Mouse (Mus musculus): ENCODE data around the gene Ccr9. TPM values are rescaled to one million over a fixed set of nuclear protein-coding genes. Genes with fewer than 3 reads are reported as not detected.

The Ccr9 gene
- polyA plus RNA-seq, 1 experiment = 608 TPM

DNA sequence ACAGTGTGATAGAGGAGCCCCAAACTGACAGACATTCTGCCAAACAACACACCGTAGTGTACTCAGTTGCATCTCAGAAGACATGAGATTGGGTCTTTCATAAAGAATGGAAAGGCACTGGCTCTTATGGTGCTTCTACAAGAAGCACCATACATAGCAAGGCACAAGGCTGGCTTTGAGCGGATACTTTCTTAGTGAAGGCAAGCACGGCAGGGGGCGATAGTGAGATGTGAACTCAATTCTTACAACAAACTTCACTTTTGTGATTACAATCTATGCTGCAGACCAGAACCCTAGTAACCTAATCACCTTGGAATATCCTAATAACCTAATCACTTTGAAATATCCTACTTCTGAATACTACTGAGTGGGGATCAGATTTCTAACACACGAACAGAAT lies 12.6 kb upstream of the Ccr9 start:
- 44% methylated on average over 5 of the region's 5 CpGs for WGBS
- no peak for TF ChIP-seq CTCF (IDR thresholded peaks at IDR 0.05; ENCODE audit: borderline replicate concordance, control insufficient read depth, extremely low read depth, insufficient read depth, low read length, poor library complexity)
- TF ChIP-seq POLR2A (IDR thresholded peaks at IDR 0.05; ENCODE audit: control insufficient read depth, extremely low read depth, insufficient read depth, low read length, poor library complexity) = no peak
- Histone ChIP-seq H3K4me3 (ENCODE audit: control insufficient read depth, insufficient read depth, low read length) (no peak overlapping the region), H3K27me3 (ENCODE audit: control insufficient read depth, insufficient read depth, low read length) (no peaks in the 10 kb centered on the region), H3K27ac (ENCODE audit: control insufficient read depth, insufficient read depth, low read length) (no peak overlapping the region), H3K4me1 (replicated peaks; ENCODE audit: control insufficient read depth, insufficient read depth, low read length) (no peaks in the 10 kb centered on the region; the same call in 1 of the 2 replicates), H3K36me3 (ENCODE audit: control insufficient read depth, insufficient read depth, low read length) (no peaks in the 10 kb centered on the region)
- DNase-seq = peak; percentile 74

GRCm38 (mm10) chr9:123679198-123679597 lies 959 bp downstream of the Ccr9 start:
- peaks cover 9% of the 10 kb centered on the region for H3K4me1 ChIP-seq (replicated peaks; ENCODE audit: control insufficient read depth, insufficient read depth, low read length)
- WGBS = 56% methylated on average over 2 of the region's 2 CpGs
- TF ChIP-seq POLR2A (IDR thresholded peaks at IDR 0.05; ENCODE audit: control insufficient read depth, extremely low read depth, insufficient read depth, low read length, poor library complexity) = no peak
- no peak for TF ChIP-seq CTCF (IDR thresholded peaks at IDR 0.05; ENCODE audit: borderline replicate concordance, control insufficient read depth, extremely low read depth, insufficient read depth, low read length, poor library complexity)
- no peak for DNase-seq
- H3K27ac ChIP-seq (ENCODE audit: control insufficient read depth, insufficient read depth, low read length) = no peak overlapping the region
- H3K4me3 ChIP-seq (ENCODE audit: control insufficient read depth, insufficient read depth, low read length) = no peak overlapping the region
- no peaks in the 10 kb centered on the region for H3K36me3 ChIP-seq (ENCODE audit: control insufficient read depth, insufficient read depth, low read length)
- H3K27me3 ChIP-seq (ENCODE audit: control insufficient read depth, insufficient read depth, low read length) = peaks cover 14% of the 10 kb centered on the region

GRCm38 (mm10) chr9:123683704-123684103 lies 5.5 kb downstream of the Ccr9 start:
- 15% methylated on average over 3 of the region's 3 CpGs for WGBS
- Histone ChIP-seq H3K27ac (ENCODE audit: control insufficient read depth, insufficient read depth, low read length) (no peak overlapping the region), H3K4me3 (ENCODE audit: control insufficient read depth, insufficient read depth, low read length) (no peak overlapping the region), H3K36me3 (ENCODE audit: control insufficient read depth, insufficient read depth, low read length) (no peaks in the 10 kb centered on the region), H3K27me3 (ENCODE audit: control insufficient read depth, insufficient read depth, low read length) (peaks cover 6% of the 10 kb centered on the region; the same call in 1 of the 2 replicates), H3K4me1 (replicated peaks; ENCODE audit: control insufficient read depth, insufficient read depth, low read length) (peaks cover 2% of the 10 kb centered on the region)
- no peak for DNase-seq
- TF ChIP-seq POLR2A (IDR thresholded peaks at IDR 0.05; ENCODE audit: control insufficient read depth, extremely low read depth, insufficient read depth, low read length, poor library complexity) (no peak), CTCF (IDR thresholded peaks at IDR 0.05; ENCODE audit: borderline replicate concordance, control insufficient read depth, extremely low read depth, insufficient read depth, low read length, poor library complexity) (no peak)

- Histone ChIP-seq H3K4me1 (replicated peaks; ENCODE audit: control insufficient read depth, insufficient read depth, low read length) (no peaks in the 10 kb centered on the region), H3K36me3 (ENCODE audit: control insufficient read depth, insufficient read depth, low read length) (peaks cover 2% of the 10 kb centered on the region; the same call in 1 of the 2 replicates), H3K27me3 (ENCODE audit: control insufficient read depth, insufficient read depth, low read length) (no peaks in the 10 kb centered on the region), H3K4me3 (ENCODE audit: control insufficient read depth, insufficient read depth, low read length) (no peak overlapping the region), H3K27ac (ENCODE audit: control insufficient read depth, insufficient read depth, low read length) (no peak overlapping the region)
- TF ChIP-seq POLR2A (IDR thresholded peaks at IDR 0.05; ENCODE audit: control insufficient read depth, extremely low read depth, insufficient read depth, low read length, poor library complexity) (no peak), CTCF (IDR thresholded peaks at IDR 0.05; ENCODE audit: borderline replicate concordance, control insufficient read depth, extremely low read depth, insufficient read depth, low read length, poor library complexity) (no peak)
- WGBS = 96% methylated on average over 5 of the region's 5 CpGs
- DNase-seq = no peak
These were observed 8.0 kb downstream of the Ccr9 start for GRCm38 (mm10) chr9:123686206-123686605.

DNA sequence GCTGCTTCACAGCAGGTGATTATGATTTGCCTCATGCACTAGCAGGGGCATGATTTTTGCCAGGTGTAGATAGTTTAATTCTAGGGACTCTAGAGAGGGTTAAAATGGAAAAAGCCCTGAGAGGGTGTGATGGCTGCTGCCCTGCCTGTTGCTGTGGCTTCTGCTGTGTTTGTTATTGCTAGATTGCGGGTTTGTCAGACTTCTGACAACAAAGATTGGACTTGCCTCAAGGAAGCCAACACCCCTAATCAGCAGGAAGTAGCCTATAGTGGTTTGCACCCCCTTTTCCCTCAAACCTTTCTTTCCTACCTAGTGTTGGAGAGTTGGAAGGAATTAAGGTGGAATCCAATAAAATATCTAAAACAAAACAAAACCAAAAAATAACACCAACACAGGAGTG lies 10.0 kb downstream of the Ccr9 start:
- H3K36me3 ChIP-seq (ENCODE audit: control insufficient read depth, insufficient read depth, low read length) = peaks cover 9% of the 10 kb centered on the region; the same call in 1 of the 2 replicates
- no peaks in the 10 kb centered on the region for H3K4me1 ChIP-seq (replicated peaks; ENCODE audit: control insufficient read depth, insufficient read depth, low read length)
- H3K27me3 ChIP-seq (ENCODE audit: control insufficient read depth, insufficient read depth, low read length) = no peaks in the 10 kb centered on the region
- TF ChIP-seq CTCF (IDR thresholded peaks at IDR 0.05; ENCODE audit: borderline replicate concordance, control insufficient read depth, extremely low read depth, insufficient read depth, low read length, poor library complexity) = no peak
- no peak overlapping the region for H3K27ac ChIP-seq (ENCODE audit: control insufficient read depth, insufficient read depth, low read length)
- 84% methylated on average over 1 of the region's 1 CpGs for WGBS
- no peak overlapping the region for H3K4me3 ChIP-seq (ENCODE audit: control insufficient read depth, insufficient read depth, low read length)
- DNase-seq = no peak

- Histone ChIP-seq H3K27ac (ENCODE audit: control insufficient read depth, insufficient read depth, low read length) (no peak overlapping the region), H3K4me1 (replicated peaks; ENCODE audit: control insufficient read depth, insufficient read depth, low read length) (no peaks in the 10 kb centered on the region), H3K36me3 (ENCODE audit: control insufficient read depth, insufficient read depth, low read length) (peaks cover 26% of the 10 kb centered on the region), H3K27me3 (ENCODE audit: control insufficient read depth, insufficient read depth, low read length) (no peaks in the 10 kb centered on the region), H3K4me3 (ENCODE audit: control insufficient read depth, insufficient read depth, low read length) (no peak overlapping the region)
- WGBS = 90% methylated on average over 3 of the region's 3 CpGs
- TF ChIP-seq POLR2A (IDR thresholded peaks at IDR 0.05; ENCODE audit: control insufficient read depth, extremely low read depth, insufficient read depth, low read length, poor library complexity) (no peak), CTCF (IDR thresholded peaks at IDR 0.05; ENCODE audit: borderline replicate concordance, control insufficient read depth, extremely low read depth, insufficient read depth, low read length, poor library complexity) (no peak)
- DNase-seq = no peak
These were observed 17.5 kb downstream of the Ccr9 start for GRCm38 (mm10) chr9:123695634-123696302.

DNA sequence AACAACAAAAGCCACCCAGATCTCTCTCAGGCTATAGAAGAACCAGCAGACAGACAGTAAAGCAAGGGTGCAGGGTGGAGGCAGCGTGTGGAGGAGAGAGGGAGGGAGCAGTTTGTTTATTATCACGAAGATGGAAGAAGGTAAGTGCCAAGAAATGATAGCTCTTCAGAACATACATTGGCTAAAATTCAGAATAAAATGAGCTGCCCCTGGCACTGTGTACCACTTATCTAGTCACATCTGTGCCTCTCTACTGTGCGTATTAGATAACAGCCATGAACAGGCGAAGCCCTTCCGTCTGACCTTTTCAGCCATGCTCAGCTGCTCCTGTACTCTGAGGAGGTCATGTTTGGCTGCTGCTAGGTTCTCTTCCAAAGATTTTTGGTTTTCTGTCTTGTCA lies 23.6 kb downstream of the Ccr9 start:
- no peak overlapping the region for H3K27ac ChIP-seq (ENCODE audit: control insufficient read depth, insufficient read depth, low read length)
- no peaks in the 10 kb centered on the region for H3K4me1 ChIP-seq (replicated peaks; ENCODE audit: control insufficient read depth, insufficient read depth, low read length)
- WGBS = 97% methylated on average over 5 of the region's 5 CpGs
- no peaks in the 10 kb centered on the region for H3K27me3 ChIP-seq (ENCODE audit: control insufficient read depth, insufficient read depth, low read length)
- H3K4me3 ChIP-seq (ENCODE audit: control insufficient read depth, insufficient read depth, low read length) = no peak overlapping the region
- DNase-seq = no peak
- H3K36me3 ChIP-seq (ENCODE audit: control insufficient read depth, insufficient read depth, low read length) = peaks cover 26% of the 10 kb centered on the region
- TF ChIP-seq POLR2A (IDR thresholded peaks at IDR 0.05; ENCODE audit: control insufficient read depth, extremely low read depth, insufficient read depth, low read length, poor library complexity) = no peak
- TF ChIP-seq CTCF (IDR thresholded peaks at IDR 0.05; ENCODE audit: borderline replicate concordance, control insufficient read depth, extremely low read depth, insufficient read depth, low read length, poor library complexity) = no peak

All from thymus, adult 2 months (tissue).